ENCODE assay signal across 8 mouse cellular contexts in the genomic region with DNA sequence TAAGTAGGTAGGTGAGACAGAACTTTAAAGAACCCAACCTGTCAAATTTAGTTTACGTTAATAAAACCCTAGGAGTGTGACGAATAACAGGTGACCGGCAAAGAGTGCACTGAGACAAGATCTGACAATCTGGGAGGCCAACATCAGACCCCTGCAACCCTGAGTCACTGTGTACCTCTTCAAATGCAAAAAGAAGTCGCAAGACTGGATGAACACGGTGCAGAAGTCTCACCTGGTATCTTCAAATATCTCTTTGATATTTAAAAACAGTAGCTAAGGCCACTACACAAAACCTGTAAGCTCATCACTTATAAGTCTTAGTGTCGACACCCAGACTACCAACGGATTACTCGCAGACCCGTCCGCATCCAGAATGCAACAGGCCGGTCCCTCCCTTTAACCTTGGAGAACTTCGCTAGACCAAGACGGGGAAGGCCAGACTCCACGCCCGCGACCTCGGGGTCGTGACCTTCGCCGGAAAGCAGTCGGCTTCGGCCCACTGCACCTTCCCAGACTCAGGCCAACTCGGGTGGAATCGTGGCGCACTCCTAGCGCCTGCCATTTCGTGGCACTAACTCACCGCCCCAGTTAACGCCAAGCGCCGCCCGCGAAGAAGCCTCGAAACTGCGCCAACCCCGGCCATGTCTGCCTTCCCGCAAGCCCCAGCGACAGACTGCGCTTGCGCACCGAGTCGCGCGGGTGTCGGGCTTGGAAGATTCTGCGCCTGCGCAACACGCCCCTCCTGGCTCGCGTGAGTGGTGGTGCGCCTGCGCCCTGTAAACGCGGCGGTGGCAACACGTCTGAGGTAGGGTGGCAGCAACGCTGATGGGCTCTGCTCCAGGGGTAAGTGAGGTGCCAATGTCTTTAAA. TPM values are rescaled to one million over a fixed set of nuclear protein-coding genes. Genes with fewer than 3 reads are reported as not detected.
A peak's percentile ranks its signal among the peaks of the same experiment; 100 is the strongest.
DNase-seq lines count a peak whose midpoint lies in the region; ATAC-seq and TF ChIP-seq lines count a peak whose summit lies in the region.

Sdha (minus strand) TSS at position 715 of the 869 bp plus-strand sequence.
Ccdc127 (plus strand) TSS at position 744 of the 869 bp plus-strand sequence.

- 0 out of 2 replicates have a peak, but pooled peaks have one; percentile 20 for TF ChIP-seq CTCF in heart, adult 2 months (IDR thresholded peaks at IDR 0.05)

- H3K27ac ChIP-seq in embryonic facial prominence, embryonic 13.5 days, result peak within 1 kb of the TSS; percentile 84
- peak within 1 kb of the TSS; percentile 98 for H3K27ac ChIP-seq in heart, adult 2 months
- peak within 1 kb of the TSS; percentile 76 for H3K27ac ChIP-seq in limb, embryonic 13.5 days
- H3K27ac ChIP-seq in midbrain, embryonic 16.5 days (ENCODE audit: low read length), result peak within 1 kb of the TSS; percentile 83

- 1% methylated on average over 57 of the region's 57 CpGs for WGBS in embryonic facial prominence, embryonic 13.5 days
- WGBS in heart, adult 2 months, result under 1% methylated on average over 57 of the region's 57 CpGs
- WGBS in limb, embryonic 13.5 days, result under 1% methylated on average over 57 of the region's 57 CpGs
- 2% methylated on average over 57 of the region's 57 CpGs for WGBS in midbrain, embryonic 16.5 days

- peak within 1 kb of the TSS; percentile 81 for H3K4me2 ChIP-seq in embryonic facial prominence, embryonic 13.5 days
- peak within 1 kb of the TSS; percentile 75 for H3K4me2 ChIP-seq in limb, embryonic 13.5 days (replicated peaks)
- peak within 1 kb of the TSS; percentile 70 for H3K4me2 ChIP-seq in midbrain, embryonic 16.5 days (ENCODE audit: low read length)

- peak; percentile 97 for TF ChIP-seq POLR2A in heart, adult 2 months (IDR thresholded peaks at IDR 0.05; ENCODE audit: insufficient read depth, low read depth, low read length)

- peaks cover 21% of the 10 kb centered on the region for H3K4me1 ChIP-seq in embryonic facial prominence, embryonic 13.5 days
- no peaks in the 10 kb centered on the region; the same call in 1 of the 2 replicates for H3K4me1 ChIP-seq in heart, adult 2 months (ENCODE audit: control insufficient read depth, insufficient read depth, low read length)
- peaks cover 23% of the 10 kb centered on the region for H3K4me1 ChIP-seq in limb, embryonic 13.5 days
- peaks cover 20% of the 10 kb centered on the region for H3K4me1 ChIP-seq in midbrain, embryonic 16.5 days (ENCODE audit: control insufficient read depth, insufficient read depth, low read length)

- peak within 1 kb of the TSS; percentile 93 for H3K9ac ChIP-seq in embryonic facial prominence, embryonic 13.5 days
- peak within 1 kb of the TSS; percentile 92 for H3K9ac ChIP-seq in heart, adult 2 months (ENCODE audit: low read depth, low read length)
- H3K9ac ChIP-seq in limb, embryonic 13.5 days, result peak within 1 kb of the TSS; percentile 91
- peak within 1 kb of the TSS; percentile 91 for H3K9ac ChIP-seq in midbrain, embryonic 16.5 days (ENCODE audit: low read depth, low read length)

- no peaks in the 10 kb centered on the region for H3K9me3 ChIP-seq in embryonic facial prominence, embryonic 13.5 days
- no peaks in the 10 kb centered on the region for H3K9me3 ChIP-seq in limb, embryonic 13.5 days
- no peaks in the 10 kb centered on the region for H3K9me3 ChIP-seq in midbrain, embryonic 16.5 days (replicated peaks; ENCODE audit: control insufficient read depth, low read length, poor library complexity, severe bottlenecking)

- DNase-seq in 3134 (ENCODE audit: extremely low read depth, insufficient read length, low spot score), result peak; percentile 98
- peak; percentile 96 to 97 for DNase-seq in adrenal gland, postnatal 36 days
- DNase-seq in heart, adult 2 months, result peak; percentile 96 to 98
- DNase-seq in kidney, adult 8-10 months, result peak; percentile 94 to 95
- DNase-seq in spleen, postnatal 10 days (ENCODE audit: low spot score in 2 of 2), result peak; percentile 94 to 97

- peak; percentile 93 for ATAC-seq in embryonic facial prominence, embryonic 13.5 days (ENCODE audit: insufficient number of reproducible peaks, insufficient read depth, low FRiP score, low TSS enrichment, low read depth)
- ATAC-seq in limb, embryonic 13.5 days (ENCODE audit: low FRiP score, low read depth), result peak; percentile 97
- ATAC-seq in midbrain, embryonic 16.5 days, result peak; percentile 99

- peak within 1 kb of the TSS; percentile 76 for H3K4me3 ChIP-seq in embryonic facial prominence, embryonic 13.5 days
- H3K4me3 ChIP-seq in heart, adult 2 months, result peak within 1 kb of the TSS; percentile 79
- H3K4me3 ChIP-seq in limb, embryonic 13.5 days, result peak within 1 kb of the TSS; percentile 78
- peak within 1 kb of the TSS; percentile 87 for H3K4me3 ChIP-seq in midbrain, embryonic 16.5 days (ENCODE audit: low read depth, low read length)

- intact Hi-C loops in heart, adult 2 months (cut with DNase I), result loop anchor here (5.0 to 10.0 kb wide), 2 partner anchors 115 to 173 kb away; no protein-coding TSS in a partner anchor

- no peaks in the 10 kb centered on the region; the same call in 1 of the 2 replicates for H3K79me2 ChIP-seq in heart, adult 2 months (replicated peaks; ENCODE audit: control insufficient read depth, insufficient read depth, low read length)

- H3K27me3 ChIP-seq in embryonic facial prominence, embryonic 13.5 days, result no peaks in the 10 kb centered on the region
- no peaks in the 10 kb centered on the region for H3K27me3 ChIP-seq in heart, adult 2 months (ENCODE audit: control insufficient read depth, insufficient read depth, low read length)
- H3K27me3 ChIP-seq in limb, embryonic 13.5 days, result no peaks in the 10 kb centered on the region
- no peaks in the 10 kb centered on the region for H3K27me3 ChIP-seq in midbrain, embryonic 16.5 days (ENCODE audit: control insufficient read depth, insufficient read depth, low read depth, low read length)

- H3K36me3 ChIP-seq in embryonic facial prominence, embryonic 13.5 days, result peaks cover 21% of the 10 kb centered on the region
- H3K36me3 ChIP-seq in heart, adult 2 months (ENCODE audit: control insufficient read depth, insufficient read depth, low read length), result peaks cover 28% of the 10 kb centered on the region
- H3K36me3 ChIP-seq in limb, embryonic 13.5 days, result peaks cover 21% of the 10 kb centered on the region
- H3K36me3 ChIP-seq in midbrain, embryonic 16.5 days (ENCODE audit: control insufficient read depth, insufficient read depth, low read length), result 0 out of 2 replicates have a peak, but pooled peaks cover 2% of the 10 kb centered on the region

- TF ChIP-seq EP300 in heart, adult 2 months (IDR thresholded peaks at IDR 0.05; ENCODE audit: insufficient read depth, low read depth, low read length), result no peak

RNA-seq across cellular contexts. Expression of gene Sdha, which starts in this region (rescaled TPM):
- 100 to 1,000 TPM; 611 to 702 TPM for total RNA-seq in adrenal gland, postnatal 36 days (2021)
- 238 and 291 TPM in 2 replicates for polyA plus RNA-seq in embryonic facial prominence, embryonic 13.5 days (2015; fragmentation: Nextera tagmentation; extraction: Ambion mirVana)
- total RNA-seq in heart, adult 2 months (2021), result 1,000 to 10,000 TPM; 1,363 to 1,571 TPM
- 687 and 1,076 TPM in 2 replicates for polyA plus RNA-seq in heart, adult 2 months (2012; rRNA removed)
- polyA plus RNA-seq in limb, embryonic 13.5 days (2015; fragmentation: Nextera tagmentation; extraction: Ambion mirVana), result 237 and 242 TPM in 2 replicates
- 235 and 238 TPM in 2 replicates for polyA plus RNA-seq in midbrain, embryonic 16.5 days (2015; fragmentation: Nextera tagmentation; extraction: Ambion mirVana)

RNA-seq across cellular contexts. Expression of gene Ccdc127, which starts in this region (rescaled TPM):
- 10 to 100 TPM; 58.0 to 58.1 TPM for total RNA-seq in adrenal gland, postnatal 36 days (2021)
- polyA plus RNA-seq in embryonic facial prominence, embryonic 13.5 days (2015; fragmentation: Nextera tagmentation; extraction: Ambion mirVana), result 68.1 and 69.4 TPM in 2 replicates
- 10 to 100 TPM; 51.3 to 53.5 TPM for total RNA-seq in heart, adult 2 months (2021)
- polyA plus RNA-seq in heart, adult 2 months (2012; rRNA removed), result 5.5 and 7.5 TPM in 2 replicates
- polyA plus RNA-seq in limb, embryonic 13.5 days (2015; fragmentation: Nextera tagmentation; extraction: Ambion mirVana), result 63.7 and 71.3 TPM in 2 replicates
- 43.1 and 45.9 TPM in 2 replicates for polyA plus RNA-seq in midbrain, embryonic 16.5 days (2015; fragmentation: Nextera tagmentation; extraction: Ambion mirVana)

Comparison
In these comparisons a context has a peak if more than half of its experiments do, and no peak if none do; other contexts are left out.
1. Peak in every context shown above with its lines: DNase-seq, ATAC-seq, H3K4me3 ChIP-seq and H3K27ac ChIP-seq.